Mouse (Mus musculus) C2C12 (cell line): ENCODE results near the gene Gm3002. TPM values are rescaled to one million over a fixed set of nuclear protein-coding genes. Genes with fewer than 3 reads are reported as not detected.
"Not testable (repeated sequence)": the region's sequence is repeated elsewhere in the genome, so short reads cannot be mapped to it uniquely, and the experiment has no call there.

ENCODE experiments used
- H3K27me3 ChIP-seq: one replicate; pipeline ENCODE4 v1.6.1; 2011; ENCODE audit not compliant: control insufficient read depth, insufficient read depth, insufficient read length
- H3K36me3 ChIP-seq: one replicate; pipeline ENCODE4 v1.6.1; 2011; ENCODE audit not compliant: control insufficient read depth, insufficient read depth
- H3K4me3 ChIP-seq: one replicate; pipeline ENCODE4 v1.5.1; 2011; ENCODE audit warnings: mild to moderate bottlenecking, control low read depth; ENCODE audit not compliant: poor library complexity, insufficient read depth, severe bottlenecking
- H3K79me2 ChIP-seq: one replicate; pipeline ENCODE4 v1.6.1; 2011; ENCODE audit not compliant: control insufficient read depth, insufficient read depth
- H3K79me3 ChIP-seq: one replicate; pipeline ENCODE4 v1.6.1; 2011; ENCODE audit warnings: low read depth, control low read depth
- H3ac ChIP-seq: one replicate; pipeline ENCODE3; 2011; ENCODE audit warnings: low read depth; ENCODE audit not compliant: control insufficient read depth, insufficient read length
- long read RNA-seq, 2 experiments: library from polyadenylated mRNA; unstranded; transcript quantifications; one replicate each; pipeline ENCODE4 v2.0.0; 2019 to 2020
- polyA plus RNA-seq: library from polyadenylated mRNA; unstranded; fragments of >200 nt; fragmentation: generic; extraction: Trizol; gene quantifications from one replicate; pipeline ENCODE4 v1.2.1, GENCODE M21; 2012; ENCODE audit warnings: missing spikeins

The Gm3002 gene
- not detected for polyA plus RNA-seq
- long read RNA-seq, experiment 1 = 0 reads
- long read RNA-seq, experiment 2 = 0 reads

GRCm38 (mm10) chr14:3809774-3810173 lies at the start of gene Gm3002:
Gene Gm3002, plus strand, starts transcription at chr14:3810074.
- not testable (repeated sequence) for H3K4me3 ChIP-seq, H3K79me2 ChIP-seq, H3ac ChIP-seq, H3K36me3 ChIP-seq, H3K79me3 ChIP-seq, H3K27me3 ChIP-seq

GRCm38 (mm10) chr14:3845945-3846344 lies 36.1 kb downstream of the Gm3002 start, which contains the start of gene Gm3033:
Gene Gm3033, plus strand, starts transcription at chr14:3846245.
- not testable (repeated sequence) for H3K27me3 ChIP-seq, H3K36me3 ChIP-seq, H3ac ChIP-seq, H3K79me2 ChIP-seq, H3K79me3 ChIP-seq, H3K4me3 ChIP-seq

- H3K79me3 ChIP-seq, H3K79me2 ChIP-seq, H3K36me3 ChIP-seq, H3ac ChIP-seq, H3K4me3 ChIP-seq, H3K27me3 ChIP-seq: not testable (repeated sequence)
These were observed 74.0 kb downstream of the Gm3002 start, which contains the start of gene Gm2916 for GRCm38 (mm10) chr14:3883872-3884271. Gene Gm2916, plus strand, starts transcription at chr14:3884172.

GRCm38 (mm10) chr14:3931456-3931855 lies 121.6 kb downstream of the Gm3002 start, which contains the start of gene Gm3029:
Gene Gm3029, plus strand, starts transcription at chr14:3931756.
- not testable (repeated sequence) for H3K4me3 ChIP-seq, H3K36me3 ChIP-seq, H3K79me2 ChIP-seq, H3ac ChIP-seq, H3K27me3 ChIP-seq, H3K79me3 ChIP-seq

GRCm38 (mm10) chr14:3963247-3963646 lies 153.4 kb downstream of the Gm3002 start, which contains the start of gene Gm3095:
Gene Gm3095, plus strand, starts transcription at chr14:3963547.
- H3K4me3 ChIP-seq, H3K36me3 ChIP-seq, H3K79me3 ChIP-seq, H3K27me3 ChIP-seq, H3ac ChIP-seq, H3K79me2 ChIP-seq: not testable (repeated sequence)

- not testable (repeated sequence) for H3K4me3 ChIP-seq, H3K36me3 ChIP-seq, H3ac ChIP-seq, H3K79me3 ChIP-seq, H3K27me3 ChIP-seq, H3K79me2 ChIP-seq
These were observed 188.2 kb downstream of the Gm3002 start, which contains the start of gene Gm3099 for GRCm38 (mm10) chr14:3998094-3998493. Gene Gm3099, plus strand, starts transcription at chr14:3998394.

Other genes starting within 250 kb of the Gm3002 start
- not detected for gene Gm3012, start 175.6 kb upstream of the Gm3002 start, polyA plus RNA-seq
- gene Gm3020, start 158.0 kb upstream of the Gm3002 start, polyA plus RNA-seq = 0.01 TPM
- gene Gm3043, start 121.3 kb upstream of the Gm3002 start, polyA plus RNA-seq = not detected
- not detected for gene Gm3033, start 36.2 kb downstream of the Gm3002 start, polyA plus RNA-seq
- gene Gm2916, start 74.1 kb downstream of the Gm3002 start, polyA plus RNA-seq = 0.07 TPM
- not detected for gene Gm3029, start 121.7 kb downstream of the Gm3002 start, polyA plus RNA-seq
- not detected for gene Gm3095, start 153.5 kb downstream of the Gm3002 start, polyA plus RNA-seq
- not detected for gene Gm3099, start 188.3 kb downstream of the Gm3002 start, polyA plus RNA-seq
- gene Gm5796, start 213.9 kb downstream of the Gm3002 start, polyA plus RNA-seq = not detected